Mouse (Mus musculus) testis, adult 2 months (tissue): Measurements from ENCODE around the gene Clec1b. TPM values are rescaled to one million over a fixed set of nuclear protein-coding genes. Genes with fewer than 3 reads are reported as not detected.

ENCODE experiments used
- H3K27ac ChIP-seq: fragments of 200-500 bp; 2 replicates; pipeline ENCODE4 v1.5.1; 2012; ENCODE audit warnings: low read depth, low read length; ENCODE audit not compliant: control insufficient read depth, insufficient read depth
- H3K27me3 ChIP-seq: fragments of 200-500 bp; 2 replicates; pipeline ENCODE4 v1.6.1; 2012; ENCODE audit warnings: mild to moderate bottlenecking, low read length, moderate library complexity; ENCODE audit not compliant: control insufficient read depth, insufficient read depth
- H3K36me3 ChIP-seq: fragments of 200-500 bp; 2 replicates; pipeline ENCODE4 v1.6.1; 2012; ENCODE audit warnings: mild to moderate bottlenecking, low read length; ENCODE audit not compliant: control insufficient read depth, insufficient read depth
- H3K4me1 ChIP-seq: fragments of 200-500 bp; 2 replicates; pipeline ENCODE4 v1.6.1; 2012; ENCODE audit warnings: low read length; ENCODE audit not compliant: control insufficient read depth, insufficient read depth
- H3K4me3 ChIP-seq: fragments of 200-500 bp; 2 replicates; pipeline ENCODE4 v1.5.1; 2012; ENCODE audit warnings: low read depth, mild to moderate bottlenecking, low read length, moderate library complexity, mixed read lengths; ENCODE audit not compliant: control insufficient read depth
- CTCF ChIP-seq: fragments of 200-500 bp; IDR thresholded peaks from 2 replicates; pipeline ENCODE4 v1.5.1; 2012; ENCODE audit warnings: low read depth, mild to moderate bottlenecking, inconsistent platforms, low read length, moderate library complexity; ENCODE audit not compliant: control insufficient read depth, insufficient read depth, insufficient replicate concordance
- POLR2A ChIP-seq: fragments of 200-500 bp; IDR thresholded peaks from 2 replicates; pipeline ENCODE4 v1.6.1; 2012; ENCODE audit warnings: low read depth, mild to moderate bottlenecking, inconsistent platforms, low read length, moderate library complexity; ENCODE audit not compliant: control insufficient read depth
- polyA plus RNA-seq: library from polyadenylated mRNA; depleted of rRNA; stranded (reverse); fragments of >200 nt; gene quantifications from 2 replicates; pipeline ENCODE4 v1.2.3, GENCODE M21; 2012; rRNA removed

Clec1b gene
- polyA plus RNA-seq, 1 experiment, result not detected

DNA sequence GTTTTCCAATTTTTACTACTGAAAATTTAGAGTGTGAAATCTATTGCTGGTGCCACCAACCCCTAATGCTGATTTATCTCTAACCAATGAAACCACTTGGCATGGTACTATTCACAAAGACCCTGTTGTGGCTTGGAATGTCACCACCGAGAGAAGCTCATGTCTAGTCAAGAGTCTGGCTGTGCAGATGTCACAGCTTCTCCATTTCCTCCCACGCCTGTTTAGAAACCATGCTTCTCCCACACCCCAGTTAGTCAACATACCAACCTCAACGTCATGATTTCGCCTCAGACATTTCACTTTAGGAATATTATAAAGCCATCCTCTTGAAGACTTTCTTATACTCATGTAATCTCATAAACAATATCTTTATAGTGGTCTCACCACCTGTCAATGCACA is 30.2 kb downstream of the Clec1b start:
- Histone ChIP-seq H3K27me3 (no peaks in the 10 kb centered on the region), H3K36me3 (no peaks in the 10 kb centered on the region), H3K4me1 (no peaks in the 10 kb centered on the region), H3K4me3 (no peak overlapping the region), H3K27ac (no peak overlapping the region)
- TF ChIP-seq CTCF (no peak), POLR2A (no peak)

DNA sequence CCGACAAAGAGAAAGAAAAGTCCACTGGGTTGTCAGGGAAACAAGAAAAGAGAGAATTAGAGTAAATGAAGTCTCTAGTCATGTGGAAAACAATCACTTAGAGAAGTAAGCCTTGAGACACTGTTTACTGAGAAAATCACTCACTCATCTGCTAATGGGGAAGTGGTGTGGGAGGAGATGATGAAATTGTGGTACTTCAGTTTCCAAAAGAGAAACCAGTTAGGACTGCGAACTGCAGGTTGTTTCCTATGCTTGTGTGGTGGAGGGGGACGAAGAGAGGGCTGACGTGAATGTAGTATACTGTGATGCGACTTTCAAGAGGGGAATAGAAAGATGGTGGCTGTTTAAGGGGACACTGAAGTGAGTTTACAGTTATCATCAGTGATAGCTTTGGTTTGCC is 37.1 kb downstream of the Clec1b start:
- no peaks in the 10 kb centered on the region for H3K36me3 ChIP-seq
- H3K4me1 ChIP-seq, result no peaks in the 10 kb centered on the region
- no peak for TF ChIP-seq CTCF
- TF ChIP-seq POLR2A, result no peak
- H3K27ac ChIP-seq, result no peak overlapping the region
- no peaks in the 10 kb centered on the region for H3K27me3 ChIP-seq
- no peak overlapping the region for H3K4me3 ChIP-seq

DNA sequence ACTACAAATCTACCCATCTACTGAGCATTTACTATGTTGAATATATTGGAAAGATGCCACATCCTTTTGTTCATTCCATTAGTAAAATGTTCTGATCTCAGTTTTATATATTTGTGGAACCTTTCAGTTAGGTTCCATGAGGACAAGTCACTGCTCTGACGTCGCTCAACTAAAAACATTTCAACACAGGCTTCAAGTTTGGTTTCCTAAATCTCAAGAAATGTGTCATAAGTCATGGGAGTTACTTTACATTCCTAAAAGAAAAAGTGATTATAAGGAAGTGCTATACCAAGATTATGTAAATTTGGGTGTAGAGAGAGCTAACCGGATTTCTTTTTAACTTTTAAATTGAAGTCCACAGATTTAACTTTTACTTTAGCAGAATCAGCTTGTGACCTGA is 38.9 kb downstream of the Clec1b start:
- Histone ChIP-seq H3K27ac (no peak overlapping the region), H3K4me1 (no peaks in the 10 kb centered on the region), H3K4me3 (no peak overlapping the region), H3K36me3 (no peaks in the 10 kb centered on the region), H3K27me3 (no peaks in the 10 kb centered on the region)
- TF ChIP-seq POLR2A (no peak), CTCF (no peak)

DNA sequence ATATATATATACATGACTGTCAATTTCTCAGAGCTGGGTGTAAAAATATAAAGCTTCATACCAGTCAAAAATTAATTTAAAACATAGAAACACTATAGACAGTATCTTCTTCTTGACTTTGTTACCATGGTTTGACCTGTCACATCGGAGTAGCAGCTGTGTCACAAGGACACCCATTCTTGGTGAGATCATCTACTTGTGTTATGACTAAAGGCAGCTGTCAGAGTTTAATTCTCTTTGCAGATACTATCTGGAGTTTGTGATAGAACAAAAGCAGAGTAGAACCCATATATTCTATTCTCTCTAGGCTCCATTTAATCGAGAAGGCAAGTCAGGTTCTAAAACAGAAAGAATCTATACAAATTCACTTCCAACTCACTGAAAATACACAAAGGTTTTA is 40.9 kb downstream of the Clec1b start:
- H3K27ac ChIP-seq, result no peak overlapping the region
- TF ChIP-seq POLR2A, result no peak
- TF ChIP-seq CTCF, result no peak
- no peak overlapping the region for H3K4me3 ChIP-seq
- H3K27me3 ChIP-seq, result no peaks in the 10 kb centered on the region
- H3K36me3 ChIP-seq, result no peaks in the 10 kb centered on the region
- no peaks in the 10 kb centered on the region for H3K4me1 ChIP-seq

DNA sequence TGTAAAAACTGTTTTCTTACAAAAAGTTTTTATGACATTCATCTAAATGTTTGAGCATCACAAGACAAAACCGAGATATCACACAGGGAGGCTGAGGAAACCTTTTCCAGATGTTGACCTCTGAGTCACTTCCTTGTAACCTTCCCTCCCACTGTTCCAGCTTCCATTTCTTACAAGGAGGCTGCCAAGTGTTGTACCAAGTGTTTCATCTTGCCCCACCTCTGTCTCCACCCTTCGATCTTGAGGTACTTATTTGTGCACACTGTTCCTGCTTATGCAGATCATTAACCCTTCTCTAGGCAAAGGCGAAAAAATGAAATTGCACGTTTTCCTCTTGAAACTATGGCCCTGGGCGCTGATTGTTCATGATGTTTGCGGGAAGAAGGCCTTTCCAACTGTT is 52.6 kb downstream of the Clec1b start:
- Histone ChIP-seq H3K36me3 (no peaks in the 10 kb centered on the region), H3K4me3 (no peak overlapping the region), H3K4me1 (no peaks in the 10 kb centered on the region), H3K27me3 (no peaks in the 10 kb centered on the region), H3K27ac (no peak overlapping the region)
- no peak for TF ChIP-seq CTCF
- no peak for TF ChIP-seq POLR2A

DNA sequence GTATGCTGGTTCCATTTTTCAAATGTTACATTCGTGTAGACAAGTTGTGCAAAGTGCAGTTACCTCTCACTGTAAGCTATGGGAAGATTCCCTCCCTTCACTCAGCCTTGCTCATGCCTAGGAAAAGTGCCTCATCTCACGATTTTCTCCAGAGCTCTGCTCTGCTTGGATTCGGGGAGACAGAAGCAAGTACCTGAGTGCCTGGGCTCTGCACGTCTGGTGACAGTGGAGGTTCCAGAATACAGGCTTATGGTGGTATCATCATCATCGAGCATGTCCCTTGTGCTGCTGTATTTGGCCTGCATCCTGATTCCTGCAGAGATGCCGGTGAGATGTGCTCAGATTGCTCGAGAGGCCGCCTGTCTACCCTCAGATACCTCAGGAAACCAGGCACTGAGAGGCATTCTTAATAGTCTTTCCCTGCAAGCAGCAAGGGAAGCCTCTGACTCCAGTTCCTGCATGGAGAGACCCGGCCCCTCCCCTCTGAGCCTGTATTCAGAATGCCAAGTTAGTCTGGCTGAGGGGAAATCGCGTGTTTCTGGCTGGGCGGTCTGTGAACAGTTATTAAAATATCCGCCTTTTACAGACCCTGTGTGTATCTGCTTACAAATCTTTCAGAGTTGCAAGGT is 54.4 kb downstream of the Clec1b start, which contains the start of gene Clec1a:
Gene Clec1a, minus strand, starts transcription at position 590 of the 629 bp plus-strand sequence.
- Histone ChIP-seq H3K4me1 (no peaks in the 10 kb centered on the region), H3K27ac (no peak within 1 kb of the TSS), H3K36me3 (no peaks in the 10 kb centered on the region), H3K27me3 (no peaks in the 10 kb centered on the region), H3K4me3 (no peak within 1 kb of the TSS)
- TF ChIP-seq POLR2A, result no peak
- TF ChIP-seq CTCF, result no peak

Other genes starting within 250 kb of the Clec1b start
- gene Clec2d, start 216.7 kb upstream of the Clec1b start, polyA plus RNA-seq, result 4.5 and 4.9 TPM in 2 replicates
- gene Cd69, start 121.9 kb upstream of the Clec1b start, polyA plus RNA-seq, result 0.07 TPM in 1 of 2 replicates, not detected in the other
- gene 4922502D21Rik, start 65.5 kb upstream of the Clec1b start, polyA plus RNA-seq, result 661 and 905 TPM in 2 replicates
- 0.21 and 0.28 TPM in 2 replicates for gene Clec12a, start 54.6 kb upstream of the Clec1b start, polyA plus RNA-seq
- gene Clec12b, start 11.4 kb upstream of the Clec1b start, polyA plus RNA-seq, result 3.6 and 7.1 TPM in 2 replicates
- 0.06 TPM in 1 of 2 replicates, not detected in the other for gene Clec9a, start 11.6 kb downstream of the Clec1b start, polyA plus RNA-seq
- gene Clec1a, start 54.7 kb downstream of the Clec1b start, polyA plus RNA-seq, result 0.02 TPM in 1 of 2 replicates, not detected in the other
- 0.06 and 0.12 TPM in 2 replicates for gene Olr1, start 109.9 kb downstream of the Clec1b start, polyA plus RNA-seq
- gene Tmem52b, start 115.3 kb downstream of the Clec1b start, polyA plus RNA-seq, result not detected in 2 replicates
- gene Gabarapl1, start 135.9 kb downstream of the Clec1b start, polyA plus RNA-seq, result 279 and 296 TPM in 2 replicates
- 0.14 TPM in 2 replicates for gene Klre1, start 180.6 kb downstream of the Clec1b start, polyA plus RNA-seq
- not detected in 2 replicates for gene Klrd1, start 194.5 kb downstream of the Clec1b start, polyA plus RNA-seq
- not detected in 2 replicates for gene Klrk1, start 226.6 kb downstream of the Clec1b start, polyA plus RNA-seq
- gene Klrc3, start 246.0 kb downstream of the Clec1b start, polyA plus RNA-seq, result not detected in 2 replicates